Mouse (Mus musculus) left cerebral cortex, postnatal 36 days (tissue): Measurements from ENCODE around the gene Fbxo46. TPM values are rescaled to one million over a fixed set of nuclear protein-coding genes. Genes with fewer than 3 reads are reported as not detected.

Experiments
- DNase-seq, 2 experiments: peaks; one replicate each; pipeline ENCODE4 v3.0.0; 2021 to 2022; ENCODE audit warnings: low spot score in 2 of 2, mixed read lengths in 1 of 2
- intact Hi-C: fragments of 180-260 bp; cut with DNase I; formaldehyde crosslinking; loops from one replicate; pipeline ENCODE4 v1.15.1; 2025
- microRNA-seq: library from miRNA; unstranded; fragments of <30 nt; microRNA quantifications from one replicate; pipeline ENCODE4 v1.2.0, GENCODE M21; 2022
- total RNA-seq, 2 experiments: library from RNA; stranded (reverse); gene quantifications; 2 replicates each; pipeline ENCODE4 v1.2.3; 2021

The Fbxo46 gene
- total RNA-seq, 2 experiments from 2014 or later: 14.0 to 14.3 TPM

DNA sequence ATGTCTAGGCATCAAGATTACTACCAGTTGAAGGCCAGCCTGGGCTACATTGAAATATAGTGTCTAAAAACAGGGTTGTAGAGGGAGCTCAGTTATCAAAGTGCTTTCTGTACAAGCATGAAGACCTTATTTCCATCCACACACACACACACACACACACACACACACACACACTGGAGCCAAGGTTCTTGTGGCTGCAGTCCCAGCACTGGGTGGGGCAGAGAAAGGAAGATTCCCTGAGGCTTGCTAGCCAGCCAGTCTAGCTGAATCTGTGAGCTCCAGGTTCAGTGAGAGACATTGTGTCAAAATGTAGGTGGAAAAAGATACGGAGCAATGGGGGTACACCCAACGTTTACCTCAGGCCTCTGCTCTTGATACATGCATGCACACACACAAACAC, 64.6 kb downstream of the Fbxo46 start:
- intact Hi-C loops: no loop called here
- no peak for DNase-seq

DNA sequence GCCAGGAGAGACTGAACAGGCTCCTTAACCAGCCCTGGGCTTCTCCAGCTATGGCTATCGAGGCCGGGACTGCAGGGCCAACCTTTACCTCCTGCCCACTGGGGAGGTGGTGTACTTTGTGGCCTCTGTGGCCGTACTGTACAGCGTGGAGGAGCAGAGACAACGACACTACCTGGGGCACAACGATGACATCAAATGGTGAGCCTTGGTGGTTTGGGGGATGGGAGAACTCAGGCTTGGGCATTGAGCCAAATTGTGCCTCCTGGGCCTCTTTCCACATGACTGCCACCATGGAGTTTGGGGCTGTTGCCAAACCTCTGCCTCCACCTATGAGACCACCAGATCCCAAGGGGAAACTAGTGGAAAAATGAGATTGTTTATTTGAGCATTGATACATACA, 65.1 kb downstream of the Fbxo46 start:
- intact Hi-C loops: no loop called here
- no peak for DNase-seq

Small RNA genes lying within 50 kb of the gene (microRNA-seq; reads per million reads assigned to microRNA genes)
- 1.5 reads per million for gene Mir3100
- gene Mir330: 11,542 reads per million, percentile 96 among the genes with 10 or more reads in this experiment

Other genes starting within 250 kb of the Fbxo46 start
- 10 to 100 TPM; 20.5 to 21.9 TPM for gene Pglyrp1, start 248.5 kb upstream of the Fbxo46 start, total RNA-seq
- gene Ccdc61, start 209.4 kb upstream of the Fbxo46 start, total RNA-seq: 10 to 100 TPM; 10.6 to 11.0 TPM
- gene Nova2, start 194.0 kb upstream of the Fbxo46 start, total RNA-seq: 10 to 100 TPM; 75.3 to 88.8 TPM
- 1 to 10 TPM in 1 of 2 experiments, under 1 TPM in 1; 0.47 to 1.3 TPM for gene Nanos2, start 132.5 kb upstream of the Fbxo46 start, total RNA-seq
- gene Mypop, start 128.6 kb upstream of the Fbxo46 start, total RNA-seq: 10 to 100 TPM; 53.5 to 55.3 TPM
- gene Irf2bp1, start 115.8 kb upstream of the Fbxo46 start, total RNA-seq: 10 to 100 TPM; 46.3 to 53.5 TPM
- gene Foxa3, start 96.3 kb upstream of the Fbxo46 start, total RNA-seq: not detected
- gene Sympk, start 95.5 kb upstream of the Fbxo46 start, total RNA-seq: 100 to 1,000 TPM; 126 to 129 TPM
- gene Rsph6a, start 65.2 kb upstream of the Fbxo46 start, total RNA-seq: under 1 TPM in 1 of 2 experiments, not detected in 1; 0.25 TPM
- 100 to 1,000 TPM; 146 to 148 TPM for gene Dmwd, start 43.6 kb upstream of the Fbxo46 start, total RNA-seq
- gene Dmpk, start 36.0 kb upstream of the Fbxo46 start, total RNA-seq: 10 to 100 TPM; 21.4 to 40.2 TPM
- gene Six5, start 25.3 kb upstream of the Fbxo46 start, total RNA-seq: 1 to 10 TPM; 1.6 to 2.6 TPM
- under 1 TPM; 0.37 to 0.41 TPM for gene Gm4969, start 1.5 kb upstream of the Fbxo46 start, total RNA-seq
- gene Qpctl, start 29.4 kb downstream of the Fbxo46 start, total RNA-seq: 10 to 100 TPM; 14.6 to 17.3 TPM
- 10 to 100 TPM; 70.3 to 76.0 TPM for gene Snrpd2, start 29.9 kb downstream of the Fbxo46 start, total RNA-seq
- gene Gipr, start 46.3 kb downstream of the Fbxo46 start, total RNA-seq: 1 to 10 TPM in 1 of 2 experiments, under 1 TPM in 1; 0.89 to 2.6 TPM
- 100 to 1,000 TPM; 124 to 156 TPM for gene Eml2, start 56.6 kb downstream of the Fbxo46 start, total RNA-seq
- 1 to 10 TPM; 2.1 to 4.6 TPM for gene Gpr4, start 92.7 kb downstream of the Fbxo46 start, total RNA-seq
- 10 to 100 TPM; 41.0 to 45.7 TPM for gene Opa3, start 108.5 kb downstream of the Fbxo46 start, total RNA-seq
- gene Vasp, start 152.0 kb downstream of the Fbxo46 start, total RNA-seq: 10 to 100 TPM; 11.2 to 13.5 TPM
- not detected for gene Ppm1n, start 160.2 kb downstream of the Fbxo46 start, total RNA-seq
- gene Rtn2, start 162.8 kb downstream of the Fbxo46 start, total RNA-seq: 100 to 1,000 TPM in 1 of 2 experiments, 10 to 100 TPM in 1; 98.6 to 121 TPM
- gene Fosb, start 190.2 kb downstream of the Fbxo46 start, total RNA-seq: 10 to 100 TPM; 20.6 to 22.5 TPM
- 10 to 100 TPM; 35.6 to 41.8 TPM for gene Ercc1, start 224.9 kb downstream of the Fbxo46 start, total RNA-seq
- gene Cd3eap, start 239.6 kb downstream of the Fbxo46 start, total RNA-seq: 10 to 100 TPM; 17.3 to 17.6 TPM
- gene Ppp1r13l, start 239.9 kb downstream of the Fbxo46 start, total RNA-seq: 1 to 10 TPM; 5.1 to 7.9 TPM